Mouse (Mus musculus): ENCODE data around the gene Edil3. TPM values are rescaled to one million over a fixed set of nuclear protein-coding genes. Genes with fewer than 3 reads are reported as not detected.

The Edil3 gene
- polyA plus RNA-seq, 1 experiment from 2014 or later, result 5.8 TPM

DNA sequence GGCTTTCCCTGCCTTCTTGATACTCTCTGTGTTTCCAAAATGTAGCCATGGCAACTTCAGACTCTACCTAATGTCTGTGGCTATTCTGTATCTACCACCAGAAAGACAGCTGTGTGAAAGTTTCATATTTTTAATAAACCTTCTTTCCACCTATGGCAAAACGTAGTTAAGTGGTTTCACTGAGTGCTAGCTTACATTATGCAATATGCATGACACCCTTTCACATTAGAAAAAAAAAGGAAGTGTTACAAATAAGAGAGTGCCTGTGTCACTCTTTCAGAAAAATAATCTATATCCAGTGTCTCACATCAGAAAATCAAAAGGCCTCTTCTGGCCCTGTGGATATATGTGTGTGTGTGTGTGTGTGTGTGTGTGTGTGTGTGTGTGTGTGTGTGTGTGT is 346.7 kb downstream of the Edil3 start:
- no peaks in the 10 kb centered on the region for H3K27me3 ChIP-seq (ENCODE audit: control insufficient read depth, insufficient read depth, low read length)
- H3K4me3 ChIP-seq (ENCODE audit: control insufficient read depth in 1 of 2, insufficient read depth in 1 of 2, low read depth in 1 of 2, low read length in 2 of 2), result no peak overlapping the region
- WGBS, result 81% methylated on average over 1 of the region's 1 CpGs
- no peaks in the 10 kb centered on the region for H3K36me3 ChIP-seq (ENCODE audit: control insufficient read depth, insufficient read depth, low read length)
- no peak for ATAC-seq (ENCODE audit: insufficient number of reproducible peaks, insufficient read depth, low FRiP score, low read depth)
- H3K9ac ChIP-seq (ENCODE audit: low read length), result no peak overlapping the region
- no peak overlapping the region for H3K4me2 ChIP-seq (ENCODE audit: low read length)
- no peaks in the 10 kb centered on the region for H3K4me1 ChIP-seq (ENCODE audit: control insufficient read depth in 2 of 2, insufficient read depth in 2 of 2, low read length in 2 of 2)
- H3K27ac ChIP-seq (replicated peaks in 1 of 2; ENCODE audit: control insufficient read depth in 1 of 2, insufficient read depth in 1 of 2, low read depth in 2 of 2, low read length in 2 of 2), result no peak overlapping the region
- H3K9me3 ChIP-seq (ENCODE audit: control insufficient read depth, low read length), result no peaks in the 10 kb centered on the region

DNA sequence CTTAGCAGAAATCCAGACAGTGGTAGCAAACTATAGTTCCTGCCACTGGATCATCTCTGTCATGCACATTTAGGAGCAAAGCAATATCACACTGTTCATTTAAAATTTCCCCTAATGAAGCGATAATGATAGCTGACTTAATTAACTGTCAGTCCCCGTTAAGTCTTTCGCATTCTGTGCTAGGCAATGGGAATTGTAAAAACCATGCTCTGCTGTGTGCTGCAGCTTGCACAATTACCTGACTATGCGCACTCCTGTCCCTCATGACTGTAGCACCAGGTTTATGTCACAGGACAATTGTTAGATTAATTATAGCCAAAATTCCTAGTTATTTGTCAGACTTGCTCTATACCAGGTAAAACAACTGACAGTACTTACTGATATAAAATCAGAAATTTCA is 348.8 kb downstream of the Edil3 start:
- Histone ChIP-seq H3K36me3 (ENCODE audit: control insufficient read depth, insufficient read depth, low read length) (no peaks in the 10 kb centered on the region), H3K27ac (replicated peaks in 1 of 2; ENCODE audit: control insufficient read depth in 1 of 2, insufficient read depth in 1 of 2, low read depth in 2 of 2, low read length in 2 of 2) (no peak overlapping the region), H3K27me3 (ENCODE audit: control insufficient read depth, insufficient read depth, low read length) (no peaks in the 10 kb centered on the region), H3K9me3 (ENCODE audit: control insufficient read depth, low read length) (no peaks in the 10 kb centered on the region), H3K4me3 (ENCODE audit: control insufficient read depth in 1 of 2, insufficient read depth in 1 of 2, low read depth in 1 of 2, low read length in 2 of 2) (no peak overlapping the region), H3K9ac (ENCODE audit: low read length) (no peak overlapping the region), H3K4me2 (ENCODE audit: low read length) (no peak overlapping the region), H3K4me1 (ENCODE audit: control insufficient read depth in 2 of 2, insufficient read depth in 2 of 2, low read length in 2 of 2) (no peaks in the 10 kb centered on the region)
- no peak for ATAC-seq (ENCODE audit: insufficient number of reproducible peaks, insufficient read depth, low FRiP score, low read depth)
- WGBS, result 93% methylated on average over 4 of the region's 4 CpGs

- WGBS, result 82% methylated on average over 2 of the region's 2 CpGs
- no peaks in the 10 kb centered on the region for H3K27me3 ChIP-seq (ENCODE audit: control insufficient read depth, insufficient read depth, low read length)
- no peak overlapping the region for H3K4me3 ChIP-seq (ENCODE audit: control insufficient read depth in 1 of 2, insufficient read depth in 1 of 2, low read depth in 1 of 2, low read length in 2 of 2)
- H3K4me2 ChIP-seq (ENCODE audit: low read length), result no peak overlapping the region
- H3K27ac ChIP-seq (replicated peaks in 1 of 2; ENCODE audit: control insufficient read depth in 1 of 2, insufficient read depth in 1 of 2, low read depth in 2 of 2, low read length in 2 of 2), result no peak overlapping the region
- no peak for ATAC-seq (ENCODE audit: insufficient number of reproducible peaks, insufficient read depth, low FRiP score, low read depth)
- no peak overlapping the region for H3K9ac ChIP-seq (ENCODE audit: low read length)
- no peaks in the 10 kb centered on the region for H3K4me1 ChIP-seq (ENCODE audit: control insufficient read depth in 2 of 2, insufficient read depth in 2 of 2, low read length in 2 of 2)
- no peaks in the 10 kb centered on the region for H3K36me3 ChIP-seq (ENCODE audit: control insufficient read depth, insufficient read depth, low read length)
- H3K9me3 ChIP-seq (ENCODE audit: control insufficient read depth, low read length), result no peaks in the 10 kb centered on the region
Observed at GRCm38 (mm10) chr13:89175154-89175553, 353.9 kb downstream of the Edil3 start.

- H3K9me3 ChIP-seq (ENCODE audit: control insufficient read depth, low read length), result no peaks in the 10 kb centered on the region
- no peak for ATAC-seq (ENCODE audit: insufficient number of reproducible peaks, insufficient read depth, low FRiP score, low read depth)
- H3K27ac ChIP-seq (replicated peaks in 1 of 2; ENCODE audit: control insufficient read depth in 1 of 2, insufficient read depth in 1 of 2, low read depth in 2 of 2, low read length in 2 of 2), result no peak overlapping the region
- H3K4me2 ChIP-seq (ENCODE audit: low read length), result no peak overlapping the region
- no peak overlapping the region for H3K4me3 ChIP-seq (ENCODE audit: control insufficient read depth in 1 of 2, insufficient read depth in 1 of 2, low read depth in 1 of 2, low read length in 2 of 2)
- no peak overlapping the region for H3K9ac ChIP-seq (ENCODE audit: low read length)
- WGBS, result 86% methylated on average over 1 of the region's 1 CpGs
- H3K4me1 ChIP-seq (ENCODE audit: control insufficient read depth in 2 of 2, insufficient read depth in 2 of 2, low read length in 2 of 2), result no peaks in the 10 kb centered on the region
- H3K27me3 ChIP-seq (ENCODE audit: control insufficient read depth, insufficient read depth, low read length), result no peaks in the 10 kb centered on the region
- no peaks in the 10 kb centered on the region for H3K36me3 ChIP-seq (ENCODE audit: control insufficient read depth, insufficient read depth, low read length)
Observed at GRCm38 (mm10) chr13:89189051-89189450, 367.8 kb downstream of the Edil3 start.

- no peak overlapping the region for H3K27ac ChIP-seq (replicated peaks in 1 of 2; ENCODE audit: control insufficient read depth in 1 of 2, insufficient read depth in 1 of 2, low read depth in 2 of 2, low read length in 2 of 2)
- H3K9me3 ChIP-seq (ENCODE audit: control insufficient read depth, low read length), result no peaks in the 10 kb centered on the region
- 63% methylated on average over 2 of the region's 2 CpGs for WGBS
- H3K9ac ChIP-seq (ENCODE audit: low read length), result no peak overlapping the region
- H3K4me2 ChIP-seq (ENCODE audit: low read length), result no peak overlapping the region
- no peaks in the 10 kb centered on the region for H3K27me3 ChIP-seq (ENCODE audit: control insufficient read depth, insufficient read depth, low read length)
- H3K4me1 ChIP-seq (ENCODE audit: control insufficient read depth in 2 of 2, insufficient read depth in 2 of 2, low read length in 2 of 2), result no peaks in the 10 kb centered on the region
- ATAC-seq (ENCODE audit: insufficient number of reproducible peaks, insufficient read depth, low FRiP score, low read depth), result no peak
- no peak overlapping the region for H3K4me3 ChIP-seq (ENCODE audit: control insufficient read depth in 1 of 2, insufficient read depth in 1 of 2, low read depth in 1 of 2, low read length in 2 of 2)
- H3K36me3 ChIP-seq (ENCODE audit: control insufficient read depth, insufficient read depth, low read length), result no peaks in the 10 kb centered on the region
Observed at GRCm38 (mm10) chr13:89197019-89197418, 375.7 kb downstream of the Edil3 start.

- no peak for ATAC-seq (ENCODE audit: insufficient number of reproducible peaks, insufficient read depth, low FRiP score, low read depth)
- 21% methylated on average over 2 of the region's 2 CpGs for WGBS
Observed at GRCm38 (mm10) chr13:89199275-89199674, 378.0 kb downstream of the Edil3 start.

GRCm38 (mm10) chr13:89238104-89238503 is 416.8 kb downstream of the Edil3 start:
- Histone ChIP-seq H3K4me2 (ENCODE audit: low read length) (no peak overlapping the region), H3K36me3 (ENCODE audit: control insufficient read depth, insufficient read depth, low read length) (no peaks in the 10 kb centered on the region), H3K9ac (ENCODE audit: low read length) (no peak overlapping the region), H3K27ac (replicated peaks in 1 of 2; ENCODE audit: control insufficient read depth in 1 of 2, insufficient read depth in 1 of 2, low read depth in 2 of 2, low read length in 2 of 2) (no peak overlapping the region), H3K27me3 (ENCODE audit: control insufficient read depth, insufficient read depth, low read length) (no peaks in the 10 kb centered on the region), H3K4me3 (ENCODE audit: control insufficient read depth in 1 of 2, insufficient read depth in 1 of 2, low read depth in 1 of 2, low read length in 2 of 2) (no peak overlapping the region), H3K4me1 (ENCODE audit: control insufficient read depth in 2 of 2, insufficient read depth in 2 of 2, low read length in 2 of 2) (no peaks in the 10 kb centered on the region), H3K9me3 (ENCODE audit: control insufficient read depth, low read length) (no peaks in the 10 kb centered on the region)
- WGBS, result 90% methylated on average over 1 of the region's 1 CpGs
- ATAC-seq (ENCODE audit: insufficient number of reproducible peaks, insufficient read depth, low FRiP score, low read depth), result no peak

More at GRCm38 (mm10) chr13:89199275-89199674, 378.0 kb downstream of the Edil3 start:
- no peaks in the 10 kb centered on the region for H3K36me3 ChIP-seq (ENCODE audit: control insufficient read depth, insufficient read depth, low read length)
- H3K4me2 ChIP-seq (ENCODE audit: low read length), result no peak overlapping the region
- no peaks in the 10 kb centered on the region for H3K27me3 ChIP-seq (ENCODE audit: control insufficient read depth, insufficient read depth, low read length)
- no peak overlapping the region for H3K9ac ChIP-seq (ENCODE audit: low read length)
- no peaks in the 10 kb centered on the region for H3K4me1 ChIP-seq (ENCODE audit: control insufficient read depth in 2 of 2, insufficient read depth in 2 of 2, low read length in 2 of 2)
- no peak overlapping the region for H3K4me3 ChIP-seq (ENCODE audit: control insufficient read depth in 1 of 2, insufficient read depth in 1 of 2, low read depth in 1 of 2, low read length in 2 of 2)
- H3K27ac ChIP-seq (replicated peaks in 1 of 2; ENCODE audit: control insufficient read depth in 1 of 2, insufficient read depth in 1 of 2, low read depth in 2 of 2, low read length in 2 of 2), result no peak overlapping the region
- H3K9me3 ChIP-seq (ENCODE audit: control insufficient read depth, low read length), result no peaks in the 10 kb centered on the region

GRCm38 (mm10) chr13:89253990-89254642 is 432.8 kb downstream of the Edil3 start:
- ATAC-seq (ENCODE audit: insufficient number of reproducible peaks, insufficient read depth, low FRiP score, low read depth), result no peak
- no peaks in the 10 kb centered on the region for H3K36me3 ChIP-seq (ENCODE audit: control insufficient read depth, insufficient read depth, low read length)
- WGBS, result 59% methylated on average over 4 of the region's 4 CpGs

More at GRCm38 (mm10) chr13:89253990-89254642, 432.8 kb downstream of the Edil3 start:
- Histone ChIP-seq H3K4me2 (ENCODE audit: low read length) (no peak overlapping the region), H3K4me3 (ENCODE audit: control insufficient read depth in 1 of 2, insufficient read depth in 1 of 2, low read depth in 1 of 2, low read length in 2 of 2) (no peak overlapping the region), H3K9ac (ENCODE audit: low read length) (no peak overlapping the region), H3K27ac (replicated peaks in 1 of 2; ENCODE audit: control insufficient read depth in 1 of 2, insufficient read depth in 1 of 2, low read depth in 2 of 2, low read length in 2 of 2) (no peak overlapping the region), H3K4me1 (ENCODE audit: control insufficient read depth in 2 of 2, insufficient read depth in 2 of 2, low read length in 2 of 2) (no peaks in the 10 kb centered on the region), H3K27me3 (ENCODE audit: control insufficient read depth, insufficient read depth, low read length) (no peaks in the 10 kb centered on the region), H3K9me3 (ENCODE audit: control insufficient read depth, low read length) (no peaks in the 10 kb centered on the region)
